Mouse (Mus musculus) C2C12 (cell line): ENCODE results near the gene Kmt2d. TPM values are rescaled to one million over a fixed set of nuclear protein-coding genes. Genes with fewer than 3 reads are reported as not detected.

Experiments used
- H3K27me3 ChIP-seq: one replicate; pipeline ENCODE4 v1.6.1; 2011; ENCODE audit not compliant: control insufficient read depth, insufficient read depth, insufficient read length
- H3K36me3 ChIP-seq: one replicate; pipeline ENCODE4 v1.6.1; 2011; ENCODE audit not compliant: control insufficient read depth, insufficient read depth
- H3K4me3 ChIP-seq: one replicate; pipeline ENCODE4 v1.5.1; 2011; ENCODE audit warnings: mild to moderate bottlenecking, control low read depth; ENCODE audit not compliant: poor library complexity, insufficient read depth, severe bottlenecking
- H3K79me2 ChIP-seq: one replicate; pipeline ENCODE4 v1.6.1; 2011; ENCODE audit not compliant: control insufficient read depth, insufficient read depth
- H3K79me3 ChIP-seq: one replicate; pipeline ENCODE4 v1.6.1; 2011; ENCODE audit warnings: low read depth, control low read depth
- H3ac ChIP-seq: one replicate; pipeline ENCODE3; 2011; ENCODE audit warnings: low read depth; ENCODE audit not compliant: control insufficient read depth, insufficient read length
- CEBPB ChIP-seq: IDR thresholded peaks from one replicate; pipeline ENCODE4 v1.6.1; 2011; ENCODE audit warnings: low read depth, mild to moderate bottlenecking, control low read depth, moderate library complexity
- CTCF ChIP-seq: IDR thresholded peaks from one replicate; pipeline ENCODE4 v1.5.1; 2011; ENCODE audit not compliant: control insufficient read depth, insufficient read depth, insufficient read length
- FOSL1 ChIP-seq: IDR thresholded peaks from one replicate; pipeline ENCODE4 v1.8.0; 2011; ENCODE audit warnings: mild to moderate bottlenecking, low read length; ENCODE audit not compliant: poor library complexity, insufficient read depth, severe bottlenecking
- MAX ChIP-seq: IDR thresholded peaks from one replicate; pipeline ENCODE4 v1.6.1; 2011; ENCODE audit warnings: mild to moderate bottlenecking, control low read depth
- MYOD1 ChIP-seq: IDR thresholded peaks from one replicate; pipeline ENCODE4 v1.6.1; 2011; ENCODE audit warnings: low read depth; ENCODE audit not compliant: control insufficient read depth, insufficient read length
- MYOG ChIP-seq: IDR thresholded peaks from one replicate; pipeline ENCODE4 v1.6.1; 2011; ENCODE audit not compliant: control insufficient read depth, insufficient read length; ENCODE audit errors: extremely low read depth
- USF1 ChIP-seq: IDR thresholded peaks from one replicate; pipeline ENCODE4 v1.6.1; 2011; ENCODE audit warnings: low read depth, mild to moderate bottlenecking, control low read depth, moderate library complexity
- polyA plus RNA-seq: library from polyadenylated mRNA; unstranded; fragments of >200 nt; fragmentation: generic; extraction: Trizol; gene quantifications from one replicate; pipeline ENCODE4 v1.2.1, GENCODE M21; 2012; ENCODE audit warnings: missing spikeins

Kmt2d gene
- polyA plus RNA-seq, 1 experiment, result 23.8 TPM

- Histone ChIP-seq H3K79me3 (no peaks in the 10 kb centered on the region), H3K79me2 (no peaks in the 10 kb centered on the region), H3ac (no peak overlapping the region), H3K27me3 (peaks cover 59% of the 10 kb centered on the region), H3K4me3 (no peak overlapping the region), H3K36me3 (no peaks in the 10 kb centered on the region)
- TF ChIP-seq MAX (no peak), MYOD1 (no peak), CTCF (no peak), MYOG (no peak)
These were observed 78.6 kb downstream of the Kmt2d start for GRCm38 (mm10) chr15:98792233-98793020.

- Histone ChIP-seq H3K79me2 (no peaks in the 10 kb centered on the region), H3K4me3 (no peak overlapping the region), H3K79me3 (no peaks in the 10 kb centered on the region), H3K36me3 (no peaks in the 10 kb centered on the region), H3K27me3 (peaks cover 57% of the 10 kb centered on the region), H3ac (no peak overlapping the region)
- TF ChIP-seq CEBPB (no peak), MYOG (no peak), MYOD1 (no peak), USF1 (no peak), MAX (no peak), FOSL1 (no peak), CTCF (no peak)
These were observed 79.2 kb downstream of the Kmt2d start for GRCm38 (mm10) chr15:98791771-98792170.

- Histone ChIP-seq H3K27me3 (peaks cover 51% of the 10 kb centered on the region), H3K4me3 (no peak overlapping the region), H3K36me3 (no peaks in the 10 kb centered on the region), H3K79me3 (no peaks in the 10 kb centered on the region), H3ac (no peak overlapping the region), H3K79me2 (no peaks in the 10 kb centered on the region)
- TF ChIP-seq MAX, result no peak
- no peak for TF ChIP-seq USF1
- no peak for TF ChIP-seq FOSL1
- TF ChIP-seq CTCF, result no peak
These were observed 79.8 kb downstream of the Kmt2d start for GRCm38 (mm10) chr15:98791221-98791620.

GRCm38 (mm10) chr15:98790761-98791160 is 80.2 kb downstream of the Kmt2d start:
- TF ChIP-seq USF1 (no peak), MAX (no peak)
- peaks cover 48% of the 10 kb centered on the region for H3K27me3 ChIP-seq
- peak overlapping the region; percentile 6 for H3ac ChIP-seq
- no peaks in the 10 kb centered on the region for H3K79me3 ChIP-seq
- no peaks in the 10 kb centered on the region for H3K79me2 ChIP-seq
- no peak overlapping the region for H3K4me3 ChIP-seq
- H3K36me3 ChIP-seq, result no peaks in the 10 kb centered on the region

GRCm38 (mm10) chr15:98789661-98790535 is 81.1 kb downstream of the Kmt2d start, which contains the start of gene Wnt1:
Gene Wnt1, plus strand, starts transcription at chr15:98789857.
- H3K36me3 ChIP-seq, result no peaks in the 10 kb centered on the region
- H3ac ChIP-seq, result peak within 1 kb of the TSS; percentile 62
- no peaks in the 10 kb centered on the region for H3K79me3 ChIP-seq
- TF ChIP-seq CTCF, result peak; percentile 93
- TF ChIP-seq FOSL1, result no peak
- no peak within 1 kb of the TSS for H3K4me3 ChIP-seq
- peaks cover 44% of the 10 kb centered on the region for H3K27me3 ChIP-seq
- H3K79me2 ChIP-seq, result no peaks in the 10 kb centered on the region

- no peaks in the 10 kb centered on the region for H3K79me2 ChIP-seq
- H3K36me3 ChIP-seq, result no peaks in the 10 kb centered on the region
- TF ChIP-seq USF1, result no peak
- TF ChIP-seq MAX, result no peak
- peak; percentile 61 for TF ChIP-seq CEBPB
- no peak for TF ChIP-seq MYOD1
- TF ChIP-seq FOSL1, result no peak
- no peak overlapping the region for H3ac ChIP-seq
- no peaks in the 10 kb centered on the region for H3K79me3 ChIP-seq
- peaks cover 44% of the 10 kb centered on the region for H3K27me3 ChIP-seq
- no peak overlapping the region for H3K4me3 ChIP-seq
These were observed 81.9 kb downstream of the Kmt2d start for GRCm38 (mm10) chr15:98788972-98789660.
